Mouse (Mus musculus) Patski (cell line): ENCODE results near the gene Fam124b. TPM values are rescaled to one million over a fixed set of nuclear protein-coding genes. Genes with fewer than 3 reads are reported as not detected.
A peak's percentile ranks its signal among the peaks of the same experiment; 100 is the strongest.

Experiments used
- ATAC-seq: fragments of 100-300 bp; one replicate; pipeline ENCODE4 v1.8.0; 2021
- CTCF ChIA-PET: fragments of 350-600 bp; sonication (Branson Sonifier 250); formaldehyde crosslinking; loops from one replicate; lab custom pipeline; 2022; ENCODE audit warnings: inconsistent platforms; lab: Charles Lee
- POLR2A ChIA-PET: fragments of 350-600 bp; sonication (Branson Sonifier 250); formaldehyde crosslinking; loops from one replicate; lab custom pipeline; 2022; ENCODE audit warnings: antibody characterized with exemption, inconsistent platforms; lab: Charles Lee
- DNase-seq: peaks from one replicate; pipeline ENCODE4 v3.0.0-alpha.2; 2011; ENCODE audit warnings: low read depth, low spot score
- H3K27me3 ChIP-seq: fragments of 371-371 bp; one replicate; pipeline ENCODE4 v1.5.1; 2021
- CTCF ChIP-seq: fragments of 100-300 bp; IDR thresholded peaks from one replicate; pipeline ENCODE4 v1.5.1; 2021
- in situ Hi-C: fragments of 300-500 bp; cut with MboI; formaldehyde crosslinking; loops from 3 replicates; pipeline ENCODE4 v1.11.1; 2018; ENCODE audit warnings: low pct_unique_long_range_greater_than_20kb, mixed read lengths
- polyA plus RNA-seq: library from polyadenylated mRNA; unstranded; gene quantifications from one replicate; pipeline ENCODE4 v1.2.3, GENCODE M21; 2021

Gene Fam124b
- polyA plus RNA-seq, 1 experiment from 2014 or later, result not detected

DNA sequence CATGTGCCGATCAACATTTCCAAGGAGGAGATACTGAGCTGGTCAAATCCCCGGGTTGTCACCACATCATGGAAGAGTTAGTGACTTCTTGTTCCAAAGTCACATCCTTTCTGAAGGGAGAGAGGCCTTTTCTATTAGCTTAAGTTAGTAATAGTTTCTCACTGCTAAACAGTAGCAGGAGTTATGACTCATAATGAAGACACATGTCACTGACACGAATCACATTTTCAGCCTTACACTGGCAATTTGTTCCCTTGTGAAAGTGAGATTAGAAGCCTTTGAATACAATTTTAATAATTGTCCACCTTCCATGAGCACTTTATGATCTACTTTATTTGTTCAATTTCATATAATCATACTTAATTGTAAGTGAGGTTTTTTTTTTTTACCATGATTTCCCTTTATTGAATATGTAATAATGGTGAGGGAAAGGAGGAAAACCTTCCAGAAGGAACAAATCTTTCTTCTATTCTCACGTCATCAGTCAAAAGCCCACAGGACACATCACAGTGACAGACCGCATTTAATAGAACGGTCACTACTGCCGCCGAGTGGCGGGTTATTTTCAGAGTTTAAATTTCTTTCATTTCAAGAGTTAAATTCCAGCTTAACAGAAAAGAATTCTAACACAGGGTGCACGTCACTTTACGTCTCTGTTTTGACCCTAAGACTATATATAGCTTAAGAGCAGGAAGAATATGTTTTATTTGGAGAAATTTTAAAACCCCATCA, 40.5 kb downstream of the Fam124b start:
- CTCF ChIA-PET, result no interaction called here
- DNase-seq (no peak), ATAC-seq (no peak)
- no peak for TF ChIP-seq CTCF
- POLR2A ChIA-PET, result no interaction called here
- H3K27me3 ChIP-seq, result peaks cover 3% of the 10 kb centered on the region
- in situ Hi-C loops, result loop anchor here (10.0 to 25.0 kb wide), 2 partner anchors 393 to 1109 kb away; no protein-coding TSS in a partner anchor

DNA sequence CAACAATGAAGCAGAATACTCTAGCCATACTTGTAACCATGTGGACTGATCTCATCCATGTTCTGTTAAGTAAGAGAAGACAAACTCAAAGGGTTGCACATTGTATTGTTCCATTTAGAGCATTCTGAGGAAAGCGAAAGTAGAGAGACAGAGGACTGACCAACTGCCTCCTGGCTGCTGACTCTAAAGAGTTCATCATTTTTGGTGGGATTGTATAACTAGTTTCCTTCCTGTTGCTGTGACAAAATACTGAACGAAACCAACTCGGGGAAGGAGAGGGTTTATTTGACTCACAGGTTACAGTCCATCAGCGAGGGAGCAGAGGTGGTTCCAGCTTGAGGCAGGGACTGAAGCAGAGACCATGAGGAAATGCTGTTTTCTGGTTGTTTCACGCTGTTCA, 50.6 kb downstream of the Fam124b start:
- peaks cover 8% of the 10 kb centered on the region for H3K27me3 ChIP-seq
- no peak for ATAC-seq
- DNase-seq, result no peak
- ChIA-PET CTCF (no interaction called here), POLR2A (no interaction called here)
- no peak for TF ChIP-seq CTCF
- in situ Hi-C loops, result no loop called here

DNA sequence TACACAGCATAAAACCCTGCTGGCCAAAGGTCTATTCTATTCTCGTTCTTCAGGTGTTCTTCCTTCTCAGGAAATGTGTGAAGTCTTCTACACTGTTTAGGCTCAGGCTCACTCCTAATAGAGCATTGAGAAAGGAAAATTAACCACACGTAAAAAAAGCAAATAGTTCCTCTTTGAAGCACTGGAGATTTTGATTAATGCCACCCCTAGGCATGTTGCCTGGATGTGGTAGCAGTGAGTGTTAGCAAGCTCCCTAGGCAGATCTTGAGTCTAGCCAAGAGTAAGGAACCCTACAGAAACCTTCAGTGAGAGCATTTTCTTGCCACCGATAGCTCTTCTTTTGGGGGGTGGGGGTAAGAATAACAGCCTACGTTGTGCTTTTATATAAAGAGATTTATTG, 51.7 kb downstream of the Fam124b start:
- ATAC-seq (no peak), DNase-seq (no peak)
- no peak for TF ChIP-seq CTCF
- POLR2A ChIA-PET, result no interaction called here
- CTCF ChIA-PET, result no interaction called here
- in situ Hi-C loops, result no loop called here
- peaks cover 14% of the 10 kb centered on the region for H3K27me3 ChIP-seq

DNA sequence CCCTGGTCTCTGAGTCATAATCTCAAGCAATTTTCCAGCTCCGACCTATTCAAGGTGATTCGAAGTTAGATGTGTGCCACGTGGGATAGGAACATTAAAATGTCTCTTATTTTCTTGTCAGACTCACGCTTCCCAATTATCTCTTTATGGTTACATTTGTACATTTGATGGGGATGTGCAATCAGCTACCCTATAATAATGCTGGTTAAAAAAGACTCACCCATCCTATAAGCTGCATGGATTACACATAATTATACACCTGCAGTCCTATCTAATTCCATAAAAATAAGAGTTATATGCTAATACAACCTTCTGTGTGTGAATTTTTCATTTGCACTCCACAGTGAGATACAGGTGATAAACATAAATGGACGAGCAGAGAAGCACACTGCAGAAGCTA, 52.9 kb downstream of the Fam124b start:
- H3K27me3 ChIP-seq, result peaks cover 14% of the 10 kb centered on the region
- CTCF ChIA-PET, result no interaction called here
- no peak for TF ChIP-seq CTCF
- POLR2A ChIA-PET, result no interaction called here
- DNase-seq (no peak), ATAC-seq (no peak)
- in situ Hi-C loops, result no loop called here

DNA sequence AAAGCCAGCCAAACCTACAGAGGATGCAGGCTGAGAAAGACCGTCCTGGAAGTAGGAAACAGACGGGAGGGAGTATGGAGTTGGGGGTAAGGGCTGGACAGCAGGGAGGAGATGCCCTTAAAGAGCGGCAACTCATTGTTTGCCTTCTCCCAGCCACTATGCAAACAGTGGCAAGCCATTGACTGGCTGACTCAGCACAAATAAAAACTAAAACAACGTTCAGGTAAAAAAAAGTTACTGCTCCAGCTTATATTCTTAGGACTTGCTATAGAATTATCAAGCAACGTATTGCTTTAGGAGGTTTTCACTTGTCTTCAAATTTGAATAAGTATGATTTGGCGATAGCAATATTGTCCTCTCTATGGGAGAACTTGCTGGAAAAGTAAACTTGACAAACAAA, 55.3 kb downstream of the Fam124b start:
- ATAC-seq (no peak), DNase-seq (no peak)
- in situ Hi-C loops, result no loop called here
- no peak for TF ChIP-seq CTCF
- POLR2A ChIA-PET, result no interaction called here
- CTCF ChIA-PET, result no interaction called here
- peaks cover 18% of the 10 kb centered on the region for H3K27me3 ChIP-seq

DNA sequence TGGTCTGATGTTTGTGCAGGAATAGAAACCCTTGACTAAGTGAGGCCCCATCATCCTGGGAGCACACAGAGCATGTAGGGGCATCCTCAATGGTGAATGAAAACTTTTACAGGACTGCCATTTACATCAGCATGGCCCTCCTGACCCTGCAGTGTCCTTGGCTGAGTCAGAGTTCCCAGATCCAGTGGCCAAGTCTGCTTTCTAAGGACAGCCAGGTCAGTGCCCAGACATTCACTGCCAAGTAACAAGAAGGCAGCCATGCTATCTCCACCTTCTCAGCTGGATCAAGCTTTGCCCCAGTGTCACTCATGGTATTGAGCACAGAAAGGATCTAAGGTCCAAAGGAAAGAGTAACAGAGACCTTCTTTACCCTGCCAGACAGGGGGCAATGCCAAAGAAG, 58.7 kb downstream of the Fam124b start:
- H3K27me3 ChIP-seq, result peaks cover 13% of the 10 kb centered on the region
- ChIA-PET POLR2A (no interaction called here), CTCF (interaction anchor here (1.3 kb wide), 1 partner anchor 8 kb away, joined by 3 read pairs; no protein-coding TSS in a partner anchor)
- DNase-seq (no peak), ATAC-seq (no peak)
- in situ Hi-C loops, result no loop called here
- TF ChIP-seq CTCF, result no peak

DNA sequence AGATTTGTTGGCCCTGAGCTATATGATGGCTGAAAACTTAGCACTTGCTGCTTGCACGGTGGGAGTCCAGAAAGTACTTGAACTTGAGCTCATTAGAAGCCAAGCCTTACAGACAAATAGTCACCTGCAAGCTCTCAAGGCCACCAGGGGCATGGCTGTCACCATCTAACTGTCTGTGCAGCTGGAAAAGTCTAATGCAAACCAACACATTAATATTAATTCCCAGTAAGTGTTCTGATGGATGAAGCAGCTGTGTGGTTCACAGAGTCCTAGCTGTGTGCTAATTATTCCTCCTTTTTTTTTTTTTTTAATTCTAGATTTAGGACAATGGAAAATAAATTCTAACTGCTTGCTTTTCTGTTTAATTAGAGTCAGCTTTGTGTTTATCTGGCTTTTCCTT, 63.4 kb downstream of the Fam124b start:
- no peak for TF ChIP-seq CTCF
- CTCF ChIA-PET, result no interaction called here
- ATAC-seq, result no peak
- DNase-seq, result no peak
- in situ Hi-C loops, result no loop called here
- POLR2A ChIA-PET, result no interaction called here
- peaks cover 4% of the 10 kb centered on the region for H3K27me3 ChIP-seq

DNA sequence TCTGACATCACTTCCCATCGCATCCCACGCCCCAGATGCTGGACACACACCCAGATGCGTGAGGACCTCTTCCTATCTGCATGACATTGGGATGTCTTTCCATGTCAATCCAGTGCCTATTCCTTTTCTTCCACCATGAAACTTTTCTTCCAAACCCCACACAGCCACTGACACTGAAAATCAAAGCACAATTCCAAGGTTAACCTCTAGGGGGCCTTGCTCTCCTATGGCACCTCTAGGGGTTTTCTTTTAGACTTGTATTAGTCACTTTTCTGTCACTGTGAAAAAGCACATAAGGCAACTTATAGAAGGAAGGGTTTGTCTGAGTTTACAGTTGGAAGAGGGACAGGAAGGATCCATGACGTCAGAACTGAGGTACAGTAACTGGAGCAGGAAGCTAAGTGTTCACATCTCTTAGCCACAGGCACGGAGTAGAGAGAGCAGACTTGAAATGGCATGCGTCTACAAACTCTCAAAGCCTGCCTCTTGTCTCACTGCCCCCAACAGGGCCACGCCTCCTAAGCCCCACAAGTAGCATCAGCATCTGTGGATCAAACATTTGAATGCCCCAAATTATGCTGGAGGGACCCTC, 65.1 kb downstream of the Fam124b start:
- no peaks in the 10 kb centered on the region for H3K27me3 ChIP-seq
- DNase-seq (no peak), ATAC-seq (no peak)
- POLR2A ChIA-PET, result no interaction called here
- in situ Hi-C loops, result no loop called here
- TF ChIP-seq CTCF, result peak; percentile 16
- CTCF ChIA-PET, result no interaction called here

DNA sequence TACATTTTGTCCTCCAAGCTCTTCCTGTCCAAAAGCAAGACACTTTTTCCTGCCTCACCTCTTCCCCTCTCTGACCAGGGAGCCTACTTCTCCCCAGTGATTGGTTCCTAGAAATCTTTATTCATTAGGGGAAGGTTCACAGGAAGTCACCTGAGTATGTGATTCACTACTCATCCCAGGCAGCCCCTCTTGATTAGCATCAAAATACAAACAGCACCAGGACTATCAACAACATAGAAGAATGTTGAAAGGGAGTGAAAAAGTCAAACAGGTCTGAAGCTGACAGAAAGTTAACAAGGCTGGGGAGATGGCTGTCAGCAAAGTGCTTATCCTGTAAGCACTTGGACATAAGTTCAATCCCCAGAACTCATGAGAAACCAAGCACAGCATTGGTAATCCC, 67.6 kb downstream of the Fam124b start:
- in situ Hi-C loops, result no loop called here
- TF ChIP-seq CTCF, result no peak
- H3K27me3 ChIP-seq, result no peaks in the 10 kb centered on the region
- no peak for ATAC-seq
- no peak for DNase-seq
- CTCF ChIA-PET, result no interaction called here
- POLR2A ChIA-PET, result no interaction called here

Other genes starting within 250 kb of the Fam124b start
- gene Cul3, start 122.0 kb upstream of the Fam124b start, polyA plus RNA-seq, result 151 TPM
- not detected for gene Gm45261, start 243.0 kb upstream of the Fam124b start, polyA plus RNA-seq